Mouse (Mus musculus) neutrophil, adult 5-6 weeks (primary cell): ENCODE results near the gene Snrnp40. TPM values are rescaled to one million over a fixed set of nuclear protein-coding genes. Genes with fewer than 3 reads are reported as not detected.
A peak's percentile ranks its signal among the peaks of the same experiment; 100 is the strongest.

Experiments used
- ATAC-seq: fragments of 151-379, 151-347 bp; 2 replicates; pipeline ENCODE4 v1.8.0; 2017; ENCODE audit warnings: mild to moderate bottlenecking, moderate TSS enrichment; ENCODE audit not compliant: insufficient number of reproducible peaks, poor library complexity, low FRiP score, severe bottlenecking; ENCODE audit errors: extremely low read depth
- total RNA-seq: library from RNA; stranded (forward); fragments of 200-1000 nt; gene quantifications from 2 replicates; pipeline ENCODE4 v1.2.3, GENCODE M21; 2017

Gene Snrnp40
- 37.9 and 45.6 TPM in 2 replicates for total RNA-seq

GRCm38 (mm10) chr4:130359486-130360237 is at the start of gene Snrnp40, which contains the start of gene Zcchc17:
Snrnp40 (plus strand) TSS chr4:130360132.
Zcchc17 (minus strand) TSS chr4:130359943.
- ATAC-seq: peak; percentile 98

GRCm38 (mm10) chr4:130312526-130312925 is 47.4 kb upstream of the Snrnp40 start:
- no peak for ATAC-seq

- ATAC-seq: no peak
Measured at GRCm38 (mm10) chr4:130313552-130313951, 46.4 kb upstream of the Snrnp40 start.

GRCm38 (mm10) chr4:130315771-130316527 is 44.0 kb upstream of the Snrnp40 start:
- no peak for ATAC-seq

GRCm38 (mm10) chr4:130316691-130317090 is 43.2 kb upstream of the Snrnp40 start:
- no peak for ATAC-seq

- ATAC-seq: no peak
Measured at GRCm38 (mm10) chr4:130318122-130318521, 41.8 kb upstream of the Snrnp40 start.

- no peak for ATAC-seq
Measured at GRCm38 (mm10) chr4:130319564-130319963, 40.4 kb upstream of the Snrnp40 start.

GRCm38 (mm10) chr4:130321640-130322039 is 38.3 kb upstream of the Snrnp40 start:
- ATAC-seq: no peak

- ATAC-seq: no peak
Measured at GRCm38 (mm10) chr4:130322567-130322966, 37.4 kb upstream of the Snrnp40 start.

GRCm38 (mm10) chr4:130323165-130323564 is 36.8 kb upstream of the Snrnp40 start:
- no peak for ATAC-seq

- ATAC-seq: no peak
Measured at GRCm38 (mm10) chr4:130323607-130324006, 36.3 kb upstream of the Snrnp40 start.

- ATAC-seq: no peak
Measured at GRCm38 (mm10) chr4:130325446-130325845, 34.5 kb upstream of the Snrnp40 start.

- ATAC-seq: no peak
Measured at GRCm38 (mm10) chr4:130327366-130327765, 32.6 kb upstream of the Snrnp40 start.

- ATAC-seq: no peak
Measured at GRCm38 (mm10) chr4:130335867-130336266, 24.1 kb upstream of the Snrnp40 start.

GRCm38 (mm10) chr4:130341691-130342090 is 18.2 kb upstream of the Snrnp40 start:
- peak; percentile 74; the same call in 1 of the 2 replicates for ATAC-seq

GRCm38 (mm10) chr4:130349666-130350065 is 10.3 kb upstream of the Snrnp40 start:
- no peak for ATAC-seq

GRCm38 (mm10) chr4:130350690-130351422 is 9.1 kb upstream of the Snrnp40 start:
- no peak for ATAC-seq

- ATAC-seq: no peak
Measured at GRCm38 (mm10) chr4:130352588-130352987, 7.3 kb upstream of the Snrnp40 start.

- no peak for ATAC-seq
Measured at GRCm38 (mm10) chr4:130357946-130358345, 2.0 kb upstream of the Snrnp40 start.
